Mouse (Mus musculus): ENCODE measurements around the gene Tcf3. TPM values are rescaled to one million over a fixed set of nuclear protein-coding genes. Genes with fewer than 3 reads are reported as not detected.

Gene Tcf3
- 40.0 and 42.1 TPM in 2 replicates for total RNA-seq (2023)

GRCm38 (mm10) chr10:80433513-80434232 is at the start of gene Tcf3:
Gene Tcf3 (minus strand): TSS chr10:80433647.

GRCm38 (mm10) chr10:80406684-80407501 is 26.6 kb downstream of the Tcf3 start, which contains the start of gene Uqcr11:
Gene Uqcr11 (minus strand): TSS chr10:80406830.

DNA sequence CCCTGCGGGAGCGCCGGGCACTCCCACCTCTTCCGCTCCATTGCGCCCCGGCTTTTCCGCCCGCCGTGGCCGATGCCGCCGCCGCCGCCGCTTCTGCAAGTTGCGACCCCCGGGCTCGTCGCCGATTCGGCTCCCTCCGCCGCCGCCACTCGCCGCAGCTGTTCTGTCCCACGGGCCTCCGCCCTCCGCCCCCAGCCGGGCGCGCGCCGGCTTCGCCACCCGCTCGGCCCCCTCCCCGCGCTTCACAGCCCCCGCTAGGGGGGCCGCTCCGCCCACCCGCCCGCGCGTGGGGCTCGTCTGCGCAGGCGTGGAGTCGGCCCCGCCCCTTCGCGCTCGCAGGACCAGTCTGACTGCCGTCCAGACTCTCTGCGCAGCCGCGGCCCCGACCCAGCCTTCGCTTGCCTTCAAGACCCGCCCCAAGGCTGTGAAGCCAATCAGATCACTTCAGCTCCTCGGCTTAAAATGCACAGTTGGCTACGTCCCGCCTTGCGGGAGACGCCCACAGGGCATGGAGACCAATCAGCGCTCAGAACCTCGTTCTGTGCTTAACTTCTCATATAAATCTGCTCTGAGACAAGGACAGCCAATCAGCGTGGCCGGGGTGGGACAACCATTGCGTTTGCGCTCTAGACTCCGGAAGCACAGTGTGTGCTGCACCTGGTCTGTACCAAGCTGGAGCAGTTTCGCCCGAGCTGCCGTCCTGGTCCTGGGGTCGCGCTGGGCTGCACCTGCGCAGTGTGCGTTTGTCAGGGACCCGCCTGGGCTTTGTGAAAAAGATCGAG is 34.1 kb downstream of the Tcf3 start, which contains the start of gene Mbd3:
Mbd3 (minus strand) TSS at position 360 of the 782 bp plus-strand sequence.

DNA sequence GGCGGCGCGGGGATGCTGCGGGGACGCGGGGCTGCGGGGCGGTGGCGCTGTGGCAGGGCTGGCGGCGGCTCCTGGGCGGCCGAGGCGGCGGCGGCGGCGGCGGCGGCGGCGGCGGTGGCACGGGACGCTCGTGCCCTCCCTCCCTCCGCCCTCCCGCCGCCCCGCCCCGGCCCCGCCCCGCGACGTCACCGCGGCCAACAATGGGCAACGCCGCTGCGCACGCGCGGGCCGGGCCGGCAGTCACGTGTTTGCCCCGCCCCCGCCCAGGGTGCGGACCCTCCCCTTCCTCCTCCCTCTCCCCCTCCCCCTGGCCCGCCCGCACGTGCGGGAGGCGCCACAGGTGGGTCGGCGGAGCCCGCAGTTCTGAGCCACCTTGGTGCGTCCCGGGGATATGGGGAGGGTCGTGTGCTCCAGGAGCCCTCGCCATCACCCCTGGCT is 45.9 kb downstream of the Tcf3 start, which contains the start of gene Mex3d:
Mex3d (minus strand) TSS at position 138 of the 438 bp plus-strand sequence.

Other genes starting within 250 kb of the Tcf3 start
- 20.6 and 22.3 TPM in 2 replicates for gene Mum1, start 207.2 kb downstream of the Tcf3 start, total RNA-seq (2023)
- gene Ndufs7, start 184.5 kb downstream of the Tcf3 start, total RNA-seq (2023) = 44.9 and 49.8 TPM in 2 replicates
- gene Gamt, start 172.6 kb downstream of the Tcf3 start, total RNA-seq (2023) = 4.0 and 4.8 TPM in 2 replicates
- gene Dazap1, start 172.2 kb downstream of the Tcf3 start, total RNA-seq (2023) = 71.8 and 72.5 TPM in 2 replicates
- gene Rps15, start 141.2 kb downstream of the Tcf3 start, total RNA-seq (2023) = 539 and 578 TPM in 2 replicates
- gene Apc2, start 137.7 kb downstream of the Tcf3 start, total RNA-seq (2023) = not detected in 2 replicates
- 29.5 and 40.3 TPM in 2 replicates for gene 2310011J03Rik, start 113.1 kb downstream of the Tcf3 start, total RNA-seq (2023)
- not detected in 2 replicates for gene Pcsk4, start 104.1 kb downstream of the Tcf3 start, total RNA-seq (2023)
- 0.44 and 0.54 TPM in 2 replicates for gene Reep6, start 103.7 kb downstream of the Tcf3 start, total RNA-seq (2023)
- not detected in 2 replicates for gene Adamtsl5, start 85.2 kb downstream of the Tcf3 start, total RNA-seq (2023)
- gene Plk5, start 77.2 kb downstream of the Tcf3 start, total RNA-seq (2023) = not detected in 2 replicates
- gene Mex3d, start 46.0 kb downstream of the Tcf3 start, total RNA-seq (2023) = 1.9 and 2.6 TPM in 2 replicates
- gene Mbd3, start 34.1 kb downstream of the Tcf3 start, total RNA-seq (2023) = 30.1 and 33.3 TPM in 2 replicates
- gene Uqcr11, start 26.8 kb downstream of the Tcf3 start, total RNA-seq (2023) = 68.5 and 72.8 TPM in 2 replicates
- gene Onecut3, start 61.2 kb upstream of the Tcf3 start, total RNA-seq (2023) = not detected in 2 replicates
- gene Atp8b3, start 105.5 kb upstream of the Tcf3 start, total RNA-seq (2023) = not detected in 2 replicates
- gene Rexo1, start 127.9 kb upstream of the Tcf3 start, total RNA-seq (2023) = 87.8 and 112 TPM in 2 replicates
- gene Klf16, start 143.7 kb upstream of the Tcf3 start, total RNA-seq (2023) = 5.7 and 7.0 TPM in 2 replicates
- 34.9 and 41.1 TPM in 2 replicates for gene Abhd17a, start 156.7 kb upstream of the Tcf3 start, total RNA-seq (2023)
- 6.9 and 8.2 TPM in 2 replicates for gene Scamp4, start 169.2 kb upstream of the Tcf3 start, total RNA-seq (2023)
- 0.98 and 2.0 TPM in 2 replicates for gene Adat3, start 169.2 kb upstream of the Tcf3 start, total RNA-seq (2023)
- gene Gm49322, start 172.4 kb upstream of the Tcf3 start, total RNA-seq (2023) = 0.77 and 0.98 TPM in 2 replicates
- 101 and 129 TPM in 2 replicates for gene Csnk1g2, start 189.2 kb upstream of the Tcf3 start, total RNA-seq (2023)
- gene Btbd2, start 223.4 kb upstream of the Tcf3 start, total RNA-seq (2023) = 12.4 and 15.2 TPM in 2 replicates
- gene Mknk2, start 244.5 kb upstream of the Tcf3 start, total RNA-seq (2023) = 181 and 193 TPM in 2 replicates

Measured in neutrophil, adult 65 days (primary cell).